Mouse (Mus musculus) olfactory bulb, adult 2 months (tissue): ENCODE results near the gene Hadha.

Source experiments
- CTCF ChIP-seq: fragments of 200-500 bp; IDR thresholded peaks from 2 replicates; pipeline ENCODE4 v1.5.1; 2012; ENCODE audit warnings: low read depth, mild to moderate bottlenecking, low read length, moderate library complexity; ENCODE audit not compliant: insufficient read depth
- POLR2A ChIP-seq: fragments of 200-500 bp; IDR thresholded peaks from 2 replicates; pipeline ENCODE4 v1.6.1; 2012; ENCODE audit warnings: mild to moderate bottlenecking, low read depth, low read length, moderate library complexity; ENCODE audit not compliant: insufficient read depth

GRCm38 (mm10) chr5:30114761-30115140, 40.2 kb downstream of the Hadha start:
- no peak for TF ChIP-seq CTCF
- no peak for TF ChIP-seq POLR2A
